Mouse (Mus musculus): ENCODE measurements at regions not wholly inside any gene's neighbourhood (a gene's known extent, or its start where the extent isn't known, plus 50 kb on each side); places are given as distances from the start of the nearest gene placed in this dataset.

DNA sequence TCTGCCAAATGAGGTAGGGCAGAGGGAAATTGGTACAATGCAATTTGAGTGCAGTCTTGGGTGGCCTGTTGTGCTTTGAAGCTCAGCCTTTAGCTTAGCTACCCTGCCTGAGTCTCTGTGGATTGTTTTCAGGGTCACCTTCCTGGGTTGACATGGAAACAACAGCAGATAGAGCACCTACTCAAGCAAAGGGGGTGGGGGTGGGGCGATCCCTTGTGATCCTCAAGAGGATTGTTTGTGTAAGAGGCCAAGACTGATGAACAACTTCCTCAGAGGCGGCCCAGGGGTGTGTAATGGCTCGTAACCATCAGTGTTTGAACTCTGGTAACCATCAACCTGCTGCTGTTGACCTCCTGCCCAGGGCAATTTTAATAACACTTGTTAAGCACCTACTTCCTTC is 187.8 kb upstream of the Tle4 start:
- Histone ChIP-seq H3K4me2 (ENCODE audit: low read length) (no peak overlapping the region), H3K4me1 (replicated peaks; ENCODE audit: insufficient read depth, low read length) (no peaks in the 10 kb centered on the region), H3K27me3 (ENCODE audit: insufficient read depth, low read length) (no peaks in the 10 kb centered on the region), H3K9ac (ENCODE audit: low read depth, low read length) (no peak overlapping the region), H3K36me3 (ENCODE audit: insufficient read depth, low read length) (no peaks in the 10 kb centered on the region), H3K27ac (no peak overlapping the region), H3K9me3 (replicated peaks; ENCODE audit: low read length) (no peaks in the 10 kb centered on the region), H3K4me3 (replicated peaks; ENCODE audit: low read depth, low read length) (no peak overlapping the region)
- DNase-seq (ENCODE audit: low spot score) (peak; percentile 19), ATAC-seq (replicated peaks; ENCODE audit: low FRiP score, low read depth) (peak; percentile 77)
- WGBS, result 17% methylated on average over 3 of the region's 3 CpGs
- no peak for TF ChIP-seq CTCF (IDR thresholded peaks at IDR 0.05; ENCODE audit: low read depth)

DNA sequence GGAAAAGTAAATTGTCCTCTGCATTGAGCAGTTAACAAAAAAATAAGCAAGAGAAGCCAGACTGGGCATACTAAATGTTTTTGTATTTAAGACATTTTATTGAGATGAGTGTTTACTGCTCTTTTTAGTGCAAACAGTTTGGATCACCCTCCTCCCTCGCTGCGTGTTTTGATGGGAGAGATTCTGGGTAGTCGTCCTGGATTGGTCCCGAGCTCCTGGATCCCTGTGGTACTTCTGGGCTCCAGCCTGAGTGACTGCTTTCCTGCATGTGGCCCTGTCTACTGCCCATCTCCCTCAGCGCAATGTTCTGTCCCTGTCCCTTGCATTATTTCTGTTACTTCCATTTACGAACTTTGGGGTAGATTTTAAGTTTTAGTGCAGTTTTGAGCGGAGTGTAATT is 179.9 kb upstream of the Tle4 start:
- no peaks in the 10 kb centered on the region for H3K36me3 ChIP-seq (ENCODE audit: insufficient read depth, low read length)

DNA sequence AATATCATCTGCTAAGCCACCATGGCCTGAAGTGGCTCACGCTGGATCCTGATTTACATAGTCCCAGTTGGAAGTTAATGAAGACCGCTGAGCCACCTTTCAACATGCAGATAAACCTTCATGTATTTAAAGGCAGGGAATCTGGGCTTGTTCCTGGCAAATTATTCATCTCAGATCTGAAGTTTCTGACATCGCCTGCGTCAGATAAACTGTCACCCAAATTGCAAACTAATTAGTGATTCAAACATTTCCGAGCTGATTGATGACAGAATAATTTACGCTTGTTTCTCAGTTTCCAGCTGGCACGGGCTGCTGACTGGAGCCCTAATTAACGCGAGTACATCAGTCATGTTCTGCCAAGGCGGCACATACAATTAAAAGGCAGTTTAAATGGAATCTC is 179.3 kb upstream of the Tle4 start:
- Histone ChIP-seq H3K4me3 (replicated peaks; ENCODE audit: low read depth, low read length) (no peak overlapping the region), H3K9ac (ENCODE audit: low read depth, low read length) (no peak overlapping the region), H3K27me3 (ENCODE audit: insufficient read depth, low read length) (no peaks in the 10 kb centered on the region), H3K4me2 (ENCODE audit: low read length) (peak overlapping the region; percentile 28; the same call in 1 of the 2 replicates), H3K36me3 (ENCODE audit: insufficient read depth, low read length) (no peaks in the 10 kb centered on the region), H3K4me1 (replicated peaks; ENCODE audit: insufficient read depth, low read length) (no peaks in the 10 kb centered on the region), H3K27ac (no peak overlapping the region), H3K9me3 (replicated peaks; ENCODE audit: low read length) (0 out of 2 replicates have a peak, but pooled peaks cover 2% of the 10 kb centered on the region)
- DNase-seq (ENCODE audit: low spot score) (peak; percentile 14), ATAC-seq (replicated peaks; ENCODE audit: low FRiP score, low read depth) (no peak)
- WGBS, result 8% methylated on average over 10 of the region's 10 CpGs
- no peak for TF ChIP-seq CTCF (IDR thresholded peaks at IDR 0.05; ENCODE audit: low read depth)

More for the DNA sequence above, 179.9 kb upstream of the Tle4 start:
- H3K9me3 ChIP-seq (replicated peaks; ENCODE audit: low read length), result 0 out of 2 replicates have a peak, but pooled peaks cover 2% of the 10 kb centered on the region
- no peak overlapping the region for H3K4me3 ChIP-seq (replicated peaks; ENCODE audit: low read depth, low read length)
- WGBS, result 30% methylated on average over 7 of the region's 7 CpGs
- H3K4me1 ChIP-seq (replicated peaks; ENCODE audit: insufficient read depth, low read length), result no peaks in the 10 kb centered on the region
- no peak overlapping the region for H3K27ac ChIP-seq
- no peak overlapping the region for H3K9ac ChIP-seq (ENCODE audit: low read depth, low read length)
- H3K27me3 ChIP-seq (ENCODE audit: insufficient read depth, low read length), result no peaks in the 10 kb centered on the region
- no peak for DNase-seq (ENCODE audit: low spot score)
- no peak for ATAC-seq (replicated peaks; ENCODE audit: low FRiP score, low read depth)
- peak overlapping the region; percentile 28; the same call in 1 of the 2 replicates for H3K4me2 ChIP-seq (ENCODE audit: low read length)
- TF ChIP-seq CTCF (IDR thresholded peaks at IDR 0.05; ENCODE audit: low read depth), result no peak

DNA sequence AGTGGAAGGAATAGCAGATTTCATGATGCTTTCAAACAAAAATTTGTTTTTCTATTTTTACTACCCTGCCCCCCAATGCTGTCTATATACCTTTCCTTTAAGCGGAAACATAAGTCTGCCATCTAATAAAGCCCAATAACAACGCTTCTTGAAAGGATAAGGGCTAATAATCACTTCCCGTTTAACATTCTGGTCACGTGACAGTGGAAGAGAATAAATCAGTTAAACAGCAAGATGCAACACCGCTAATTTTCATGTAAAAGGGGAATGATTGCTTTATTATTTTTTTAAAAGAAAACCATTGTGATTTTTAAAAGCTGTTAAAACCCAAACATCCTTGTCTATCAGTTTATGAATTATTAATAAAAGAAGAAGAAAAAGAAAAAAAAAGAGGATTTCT is 178.9 kb upstream of the Tle4 start:
- no peak for ATAC-seq (replicated peaks; ENCODE audit: low FRiP score, low read depth)

DNA sequence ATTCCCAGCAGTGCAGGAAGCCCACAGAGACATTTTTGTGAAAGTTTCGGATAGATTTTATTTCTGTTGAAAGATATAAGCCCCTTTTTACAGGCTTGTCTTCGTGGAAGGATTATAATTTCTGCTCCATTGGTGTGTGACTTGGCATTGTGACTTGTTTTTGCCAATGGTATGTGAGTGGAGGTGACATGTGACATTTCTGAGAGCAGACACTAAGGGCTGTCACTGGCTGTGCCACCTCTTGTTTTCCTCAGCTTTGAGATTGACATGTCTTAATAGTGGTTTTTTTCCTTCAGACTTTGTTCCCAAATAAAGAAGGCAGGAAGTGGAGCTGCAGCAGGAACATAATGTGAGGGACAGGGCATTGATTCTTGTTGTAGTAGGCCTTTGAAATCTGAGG is 174.9 kb upstream of the Tle4 start:
- Histone ChIP-seq H3K4me3 (replicated peaks; ENCODE audit: low read depth, low read length) (no peak overlapping the region), H3K4me1 (replicated peaks; ENCODE audit: insufficient read depth, low read length) (no peaks in the 10 kb centered on the region), H3K27ac (no peak overlapping the region), H3K27me3 (ENCODE audit: insufficient read depth, low read length) (no peaks in the 10 kb centered on the region), H3K9me3 (replicated peaks; ENCODE audit: low read length) (0 out of 2 replicates have a peak, but pooled peaks cover 2% of the 10 kb centered on the region), H3K9ac (ENCODE audit: low read depth, low read length) (no peak overlapping the region), H3K36me3 (ENCODE audit: insufficient read depth, low read length) (no peaks in the 10 kb centered on the region), H3K4me2 (ENCODE audit: low read length) (no peak overlapping the region)
- DNase-seq (ENCODE audit: low spot score) (no peak), ATAC-seq (replicated peaks; ENCODE audit: low FRiP score, low read depth) (no peak)
- TF ChIP-seq CTCF (IDR thresholded peaks at IDR 0.05; ENCODE audit: low read depth), result no peak
- WGBS, result 66% methylated on average over 2 of the region's 2 CpGs

More for the DNA sequence above, 178.9 kb upstream of the Tle4 start:
- Histone ChIP-seq H3K27me3 (ENCODE audit: insufficient read depth, low read length) (no peaks in the 10 kb centered on the region), H3K9ac (ENCODE audit: low read depth, low read length) (no peak overlapping the region), H3K9me3 (replicated peaks; ENCODE audit: low read length) (0 out of 2 replicates have a peak, but pooled peaks cover 2% of the 10 kb centered on the region), H3K4me1 (replicated peaks; ENCODE audit: insufficient read depth, low read length) (no peaks in the 10 kb centered on the region), H3K4me3 (replicated peaks; ENCODE audit: low read depth, low read length) (no peak overlapping the region), H3K36me3 (ENCODE audit: insufficient read depth, low read length) (no peaks in the 10 kb centered on the region), H3K27ac (no peak overlapping the region), H3K4me2 (ENCODE audit: low read length) (no peak overlapping the region)
- TF ChIP-seq CTCF (IDR thresholded peaks at IDR 0.05; ENCODE audit: low read depth), result no peak
- WGBS, result 70% methylated on average over 5 of the region's 5 CpGs
- no peak for DNase-seq (ENCODE audit: low spot score)

DNA sequence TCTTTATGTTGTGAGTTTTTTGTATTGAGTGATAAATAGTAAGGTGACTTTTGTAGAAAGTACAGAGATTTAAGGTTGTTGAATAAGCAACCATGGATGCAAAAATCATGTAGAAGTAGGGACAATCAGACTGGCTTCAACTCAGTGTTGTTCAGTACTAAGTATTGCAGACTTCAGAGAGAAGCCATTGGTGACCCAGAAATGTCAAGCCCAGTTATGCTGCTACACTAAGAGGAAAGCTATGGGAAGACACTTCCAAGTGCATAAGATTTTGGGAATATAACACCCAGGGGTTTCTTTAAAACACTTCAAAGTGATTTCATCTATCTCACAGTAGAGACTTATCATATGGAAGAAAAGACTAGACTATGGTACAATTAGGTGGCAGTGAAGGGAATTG is 154.8 kb upstream of the Tle4 start:
- no peaks in the 10 kb centered on the region for H3K9me3 ChIP-seq (replicated peaks; ENCODE audit: low read length)
- H3K4me2 ChIP-seq (ENCODE audit: low read length), result no peak overlapping the region
- no peak overlapping the region for H3K27ac ChIP-seq
- H3K27me3 ChIP-seq (ENCODE audit: insufficient read depth, low read length), result no peaks in the 10 kb centered on the region
- H3K9ac ChIP-seq (ENCODE audit: low read depth, low read length), result no peak overlapping the region
- H3K36me3 ChIP-seq (ENCODE audit: insufficient read depth, low read length), result no peaks in the 10 kb centered on the region
- H3K4me3 ChIP-seq (replicated peaks; ENCODE audit: low read depth, low read length), result no peak overlapping the region
- no peaks in the 10 kb centered on the region for H3K4me1 ChIP-seq (replicated peaks; ENCODE audit: insufficient read depth, low read length)
- no peak for TF ChIP-seq CTCF (IDR thresholded peaks at IDR 0.05; ENCODE audit: low read depth)
- DNase-seq (ENCODE audit: low spot score) (no peak), ATAC-seq (replicated peaks; ENCODE audit: low FRiP score, low read depth) (no peak)

DNA sequence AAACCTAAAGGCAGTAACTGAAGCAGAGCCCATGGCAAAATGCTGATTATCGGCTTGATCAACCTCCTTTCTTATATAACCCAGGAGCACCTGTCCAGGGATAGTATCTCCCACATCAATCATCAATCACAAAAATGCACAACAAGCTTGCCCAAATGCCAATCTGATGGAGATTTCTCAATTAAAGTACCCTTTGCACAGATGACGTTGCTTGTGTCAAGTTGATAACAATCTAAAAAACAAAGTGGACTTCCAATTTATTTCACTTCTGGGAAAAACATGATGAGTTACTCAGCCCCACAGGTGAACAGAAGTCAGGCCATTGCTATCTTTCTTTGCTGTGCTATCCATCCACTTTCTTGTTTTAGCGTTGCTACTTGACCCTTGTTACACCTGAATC is 144.5 kb upstream of the Tle4 start:
- Histone ChIP-seq H3K27me3 (ENCODE audit: insufficient read depth, low read length) (no peaks in the 10 kb centered on the region), H3K9ac (ENCODE audit: low read depth, low read length) (no peak overlapping the region), H3K9me3 (replicated peaks; ENCODE audit: low read length) (no peaks in the 10 kb centered on the region), H3K27ac (no peak overlapping the region), H3K4me2 (ENCODE audit: low read length) (no peak overlapping the region), H3K4me3 (replicated peaks; ENCODE audit: low read depth, low read length) (no peak overlapping the region), H3K4me1 (replicated peaks; ENCODE audit: insufficient read depth, low read length) (no peaks in the 10 kb centered on the region), H3K36me3 (ENCODE audit: insufficient read depth, low read length) (no peaks in the 10 kb centered on the region)
- no peak for ATAC-seq (replicated peaks; ENCODE audit: low FRiP score, low read depth)
- no peak for TF ChIP-seq CTCF (IDR thresholded peaks at IDR 0.05; ENCODE audit: low read depth)
- 82% methylated on average over 3 of the region's 3 CpGs for WGBS
- DNase-seq (ENCODE audit: low spot score), result no peak

Measured in kidney, postnatal 0 days (tissue).